Mouse (Mus musculus): ENCODE measurements at regions not wholly inside any gene's neighbourhood (a gene's known extent, or its start where the extent isn't known, plus 50 kb on each side); places are given as distances from the start of the nearest gene placed in this dataset.

GRCm38 (mm10) chr13:6240855-6241254 is 307.1 kb upstream of the Pitrm1 start:
- no peak for ATAC-seq (ENCODE audit: extremely low read depth, insufficient number of reproducible peaks, low FRiP score, poor library complexity, severe bottlenecking)

DNA sequence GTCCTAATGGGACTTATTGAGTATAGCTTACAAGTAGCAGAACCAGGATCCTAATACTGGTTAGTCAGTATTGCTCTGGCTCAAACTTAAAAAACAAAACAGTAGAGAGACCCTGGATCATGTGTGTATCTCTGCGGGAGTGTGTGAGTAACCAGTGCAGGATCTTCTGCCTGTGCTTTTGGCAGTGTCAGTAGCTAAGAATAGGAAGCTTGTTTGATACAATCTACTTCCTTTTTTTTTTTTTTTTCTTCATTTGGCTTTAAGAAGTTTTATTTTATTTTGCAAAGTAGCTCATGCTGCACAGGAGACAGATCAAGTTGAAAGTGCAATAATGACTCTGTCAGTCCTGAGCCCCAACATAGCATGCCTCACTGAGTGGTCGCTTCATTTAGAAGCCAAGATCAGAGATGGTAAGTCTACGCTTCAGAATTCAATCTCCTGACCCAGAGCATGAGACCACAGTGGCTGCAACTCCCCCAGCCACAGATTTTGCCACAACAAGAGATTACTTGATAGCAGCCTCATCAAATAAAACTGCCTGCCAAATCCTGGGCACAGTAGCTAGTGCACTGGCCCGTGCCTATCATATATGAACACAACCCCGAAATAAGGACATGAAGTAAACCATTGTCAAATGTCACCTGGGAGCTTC is 306.4 kb upstream of the Pitrm1 start:
- no peak for ATAC-seq (ENCODE audit: extremely low read depth, insufficient number of reproducible peaks, low FRiP score, poor library complexity, severe bottlenecking)

DNA sequence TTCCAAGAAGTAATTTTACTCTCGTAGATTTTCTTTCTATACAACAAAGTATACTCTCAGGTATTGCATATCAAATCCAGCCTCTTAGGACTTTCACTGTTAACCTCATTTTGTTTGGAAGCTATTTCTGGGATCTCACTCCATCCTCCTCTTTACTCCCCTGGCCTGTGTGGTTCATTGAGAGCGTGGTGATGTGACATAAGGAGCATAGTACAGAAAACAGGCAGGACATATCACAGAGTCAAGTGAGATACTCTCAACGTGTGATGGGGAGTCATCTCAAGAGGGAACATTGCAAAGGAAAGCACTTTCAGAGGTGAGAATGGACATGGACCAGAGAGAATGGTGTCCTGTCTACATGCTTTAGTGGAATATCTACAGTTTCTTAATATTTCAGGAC is 297.8 kb upstream of the Pitrm1 start:
- no peak for ATAC-seq (ENCODE audit: extremely low read depth, insufficient number of reproducible peaks, low FRiP score, poor library complexity, severe bottlenecking)

DNA sequence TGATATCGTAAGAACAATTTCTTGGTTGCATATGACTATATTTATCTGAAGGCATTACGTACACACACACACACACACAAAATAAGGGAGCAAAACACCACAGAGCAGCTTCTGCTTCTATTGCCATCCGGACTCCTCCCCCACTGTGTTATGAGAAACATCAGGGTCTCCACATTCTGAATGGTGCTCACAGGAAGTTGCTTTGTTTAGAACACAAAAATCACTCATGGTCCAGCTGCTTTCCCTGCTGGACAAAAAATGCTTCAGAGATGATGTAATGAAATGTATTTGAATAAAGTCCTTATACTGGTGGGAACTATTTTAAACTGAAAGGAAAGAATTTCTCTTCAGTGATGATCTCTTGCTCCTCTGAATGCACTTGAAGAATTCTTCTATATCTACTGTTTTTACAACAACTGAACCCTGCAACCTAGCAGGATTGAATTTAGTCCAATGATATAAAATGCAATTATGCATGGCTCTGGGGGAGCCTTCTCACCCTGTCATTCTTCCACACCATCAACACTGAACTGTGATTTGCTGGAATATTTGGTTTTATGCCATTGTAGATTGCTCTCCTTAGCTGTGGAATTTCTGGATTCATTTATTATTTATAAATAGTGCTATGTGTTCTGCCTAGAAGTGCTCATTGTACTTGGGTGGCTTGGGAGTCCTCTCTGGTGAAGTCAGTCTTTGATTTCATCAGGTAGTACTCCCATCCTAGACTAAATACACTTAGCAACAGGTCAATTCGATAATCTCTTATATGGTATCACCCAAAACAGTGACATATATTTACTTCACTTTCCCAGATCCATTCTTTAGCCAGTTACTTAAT is 296.7 kb upstream of the Pitrm1 start:
- ATAC-seq (ENCODE audit: extremely low read depth, insufficient number of reproducible peaks, low FRiP score, poor library complexity, severe bottlenecking): no peak

DNA sequence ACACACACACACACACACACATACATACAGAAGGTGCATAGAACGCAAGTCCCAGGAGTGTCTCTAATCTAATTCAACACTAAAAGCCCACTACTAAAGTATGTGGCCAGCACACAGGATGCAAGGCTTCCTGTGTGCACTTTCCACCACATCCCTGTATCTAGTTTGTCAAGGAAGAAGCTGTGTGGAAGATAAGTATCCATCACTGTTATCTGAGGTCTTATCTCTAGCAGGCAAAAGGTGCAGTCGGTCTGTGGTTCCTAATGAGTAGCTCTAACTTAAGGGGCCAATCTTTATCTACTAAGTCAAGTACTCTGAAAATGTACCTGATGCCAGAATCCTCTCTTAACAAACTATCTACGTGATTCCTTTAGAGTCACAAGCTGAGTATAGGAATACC is 295.8 kb upstream of the Pitrm1 start:
- ATAC-seq (ENCODE audit: extremely low read depth, insufficient number of reproducible peaks, low FRiP score, poor library complexity, severe bottlenecking): no peak

GRCm38 (mm10) chr13:6255303-6255702 is 292.6 kb upstream of the Pitrm1 start:
- ATAC-seq (ENCODE audit: extremely low read depth, insufficient number of reproducible peaks, low FRiP score, poor library complexity, severe bottlenecking): no peak

- ATAC-seq (ENCODE audit: extremely low read depth, insufficient number of reproducible peaks, low FRiP score, poor library complexity, severe bottlenecking): no peak
Observed at GRCm38 (mm10) chr13:6255728-6256496, 292.0 kb upstream of the Pitrm1 start.

GRCm38 (mm10) chr13:6258456-6258855 is 289.5 kb upstream of the Pitrm1 start:
- ATAC-seq (ENCODE audit: extremely low read depth, insufficient number of reproducible peaks, low FRiP score, poor library complexity, severe bottlenecking): no peak

- no peak for ATAC-seq (ENCODE audit: extremely low read depth, insufficient number of reproducible peaks, low FRiP score, poor library complexity, severe bottlenecking)
Observed at GRCm38 (mm10) chr13:6260321-6260865, 287.6 kb upstream of the Pitrm1 start.

- no peak for ATAC-seq (ENCODE audit: extremely low read depth, insufficient number of reproducible peaks, low FRiP score, poor library complexity, severe bottlenecking)
Observed at GRCm38 (mm10) chr13:6261458-6261857, 286.5 kb upstream of the Pitrm1 start.

DNA sequence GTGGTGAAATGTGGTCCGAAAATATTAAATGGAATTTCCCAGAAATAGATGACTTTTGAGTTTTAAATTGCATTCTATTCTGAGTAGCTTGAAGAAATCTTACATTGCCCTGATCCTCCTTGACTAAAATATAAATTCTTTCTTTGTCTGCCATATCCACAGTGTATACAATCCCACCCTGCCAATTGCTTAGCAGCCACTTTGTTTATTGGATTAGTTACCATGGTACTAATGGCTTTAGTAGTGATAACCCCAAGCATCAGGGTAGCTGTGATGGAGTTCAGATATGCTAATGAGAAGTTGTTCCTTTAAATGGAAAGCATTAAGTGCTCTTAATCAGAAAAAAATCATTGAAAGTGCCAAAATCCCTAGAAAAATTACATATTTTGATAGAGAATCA is 277.4 kb upstream of the Pitrm1 start:
- ATAC-seq (ENCODE audit: extremely low read depth, insufficient number of reproducible peaks, low FRiP score, poor library complexity, severe bottlenecking): no peak

DNA sequence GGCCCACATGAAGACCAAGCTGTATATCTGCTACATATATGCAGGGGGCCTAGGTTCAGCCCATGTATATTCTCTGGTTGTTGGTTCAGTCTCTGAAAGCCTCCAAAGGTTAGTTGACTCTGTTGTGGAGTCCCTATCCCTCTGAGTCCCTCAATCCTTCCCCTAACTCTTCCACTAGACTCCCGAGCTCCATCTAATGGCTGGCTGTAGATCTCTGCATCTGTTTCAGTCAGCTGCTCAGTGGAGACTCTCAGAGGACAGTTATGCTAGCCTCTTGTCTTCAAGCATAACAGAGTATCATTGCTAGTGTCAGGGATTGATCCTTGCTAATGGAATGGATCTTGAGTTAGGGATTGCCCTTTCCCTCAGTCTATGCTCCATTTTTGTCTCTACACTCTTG is 275.0 kb upstream of the Pitrm1 start:
- ATAC-seq (ENCODE audit: extremely low read depth, insufficient number of reproducible peaks, low FRiP score, poor library complexity, severe bottlenecking): no peak

GRCm38 (mm10) chr13:6280073-6280472 is 267.9 kb upstream of the Pitrm1 start:
- no peak for ATAC-seq (ENCODE audit: extremely low read depth, insufficient number of reproducible peaks, low FRiP score, poor library complexity, severe bottlenecking)

DNA sequence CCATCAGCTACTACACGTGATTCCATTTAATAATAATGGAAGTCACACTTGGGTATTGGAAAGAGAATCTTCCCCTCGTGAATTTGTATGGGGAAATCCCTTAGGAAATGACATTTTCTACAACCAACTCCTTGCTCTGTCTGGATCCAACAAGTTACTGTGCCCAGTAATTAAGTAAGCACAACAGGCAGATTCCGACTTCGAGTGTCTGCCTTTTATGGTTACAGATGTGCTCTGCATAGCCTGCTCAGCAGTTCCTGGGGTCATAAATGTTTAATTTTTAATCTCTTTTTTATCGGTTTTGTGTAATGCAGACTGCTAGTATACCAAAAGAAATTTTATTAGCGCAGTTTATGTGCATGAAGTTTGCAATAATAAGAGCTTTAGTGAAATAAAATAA is 259.8 kb upstream of the Pitrm1 start:
- ATAC-seq (ENCODE audit: extremely low read depth, insufficient number of reproducible peaks, low FRiP score, poor library complexity, severe bottlenecking): no peak

GRCm38 (mm10) chr13:6292098-6292497 is 255.9 kb upstream of the Pitrm1 start:
- ATAC-seq (ENCODE audit: extremely low read depth, insufficient number of reproducible peaks, low FRiP score, poor library complexity, severe bottlenecking): peak; percentile 55; the same call in 1 of the 2 replicates

- ATAC-seq (ENCODE audit: extremely low read depth, insufficient number of reproducible peaks, low FRiP score, poor library complexity, severe bottlenecking): no peak
Observed at GRCm38 (mm10) chr13:6305718-6306117, 242.2 kb upstream of the Pitrm1 start.

DNA sequence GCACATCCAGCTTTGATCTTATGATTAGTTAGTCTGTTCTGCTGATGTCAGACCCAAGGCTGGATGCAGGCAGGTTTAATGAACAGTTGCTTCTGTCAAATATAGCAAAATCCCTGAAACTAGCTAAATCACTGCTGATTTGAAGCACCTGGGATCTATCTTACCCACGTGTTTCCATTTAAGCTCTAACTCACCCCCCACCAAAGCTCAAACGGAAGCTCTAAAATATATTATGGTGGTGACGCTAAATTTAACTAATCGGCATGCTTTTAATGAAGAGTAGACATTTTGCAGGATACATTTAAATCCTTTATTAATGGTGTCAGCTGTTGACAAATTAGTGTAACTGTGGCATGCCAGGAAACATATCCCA is 241.3 kb upstream of the Pitrm1 start:
- ATAC-seq (ENCODE audit: extremely low read depth, insufficient number of reproducible peaks, low FRiP score, poor library complexity, severe bottlenecking): no peak

DNA sequence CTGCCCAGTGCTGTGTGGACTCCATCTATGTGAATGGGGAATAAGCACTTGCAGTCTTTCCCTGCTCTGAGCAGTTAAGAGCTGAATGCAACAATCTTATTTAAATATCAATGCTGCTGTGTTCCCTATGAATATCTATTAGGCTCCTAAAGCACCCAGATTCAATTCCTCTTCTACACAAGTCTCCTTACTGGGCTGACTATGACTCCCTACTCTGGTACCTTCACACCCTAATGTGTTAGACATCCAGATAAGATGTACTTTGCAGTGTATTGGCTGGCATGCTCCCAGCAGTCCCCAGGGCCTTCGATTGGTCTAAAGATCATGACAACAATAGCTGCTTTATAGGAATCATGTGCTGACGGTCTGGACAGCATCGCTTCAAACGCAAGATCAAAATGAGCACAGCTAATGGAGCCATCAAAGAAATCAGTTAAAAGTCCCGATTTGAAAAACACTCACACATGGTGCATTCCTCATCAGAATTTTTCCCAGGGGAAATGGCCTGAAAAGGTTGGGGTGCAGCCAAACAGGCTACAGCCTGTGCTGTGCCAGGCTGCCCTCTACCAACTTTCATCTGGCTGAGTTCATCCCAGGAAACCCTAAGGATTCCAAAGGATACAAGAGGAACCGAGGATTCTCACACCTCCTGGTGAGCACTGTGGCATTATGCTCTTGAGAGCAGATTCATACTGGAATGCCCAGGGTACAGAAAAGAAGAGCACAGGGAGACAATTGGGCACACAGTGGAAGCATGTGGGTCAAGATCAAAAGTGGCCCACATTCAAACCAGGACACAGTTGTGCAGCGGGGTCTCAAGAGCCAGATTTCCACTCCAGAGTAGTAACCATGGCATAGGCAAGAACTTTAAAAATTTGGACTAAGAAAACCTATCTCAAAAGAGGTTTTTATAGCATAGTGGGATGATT is 240.7 kb upstream of the Pitrm1 start:
- ATAC-seq (ENCODE audit: extremely low read depth, insufficient number of reproducible peaks, low FRiP score, poor library complexity, severe bottlenecking): no peak

GRCm38 (mm10) chr13:6316201-6316600 is 231.7 kb upstream of the Pitrm1 start:
- no peak for ATAC-seq (ENCODE audit: extremely low read depth, insufficient number of reproducible peaks, low FRiP score, poor library complexity, severe bottlenecking)
